Comparison of ENCODE assay signal across 15 mouse cellular contexts in the genomic region with DNA sequence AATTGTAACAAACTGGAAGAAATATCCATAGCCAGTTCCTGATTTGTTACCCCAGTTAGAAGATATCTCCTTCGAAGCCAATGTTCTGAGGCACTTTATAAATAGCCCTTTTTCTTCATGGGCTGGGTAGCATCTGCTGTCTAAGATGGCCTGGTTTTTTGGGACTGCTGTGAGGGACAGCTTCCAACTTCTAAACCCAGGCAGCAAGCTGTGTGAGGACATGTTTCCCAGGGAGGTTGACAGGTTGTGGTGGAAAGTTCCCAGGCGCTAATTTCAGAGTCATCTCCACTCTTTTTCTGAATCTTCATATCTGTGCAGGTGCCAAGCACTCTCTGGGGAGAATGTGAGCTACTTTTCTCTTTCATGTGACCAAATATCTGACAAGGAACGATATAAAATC.
DNase-seq lines count a peak whose midpoint lies in the region; ATAC-seq and TF ChIP-seq lines count a peak whose summit lies in the region.
"Had no signal": no experiment of that assay in that cellular context is flagged by ENCODE, and none has a peak within 500 bp of the region (broad histone marks: within the 10 kb centered on the region; RNA-seq: fewer than 3 reads in every experiment).

No protein-coding gene starts in this region.

- TF ChIP-seq CTCF in layer of hippocampus, adult 2 months (conservative IDR thresholded peaks at IDR 0.05) = no peak
- no peak for TF ChIP-seq CTCF in left cerebral cortex, adult 2 months (IDR thresholded peaks at IDR 0.05)

- peak in 1 of 2 experiments; percentile 33 for DNase-seq in layer of hippocampus, adult 2 months (ENCODE audit: low spot score in 2 of 2)
- DNase-seq in layer of hippocampus, postnatal 25 days (ENCODE audit: extremely low spot score in 1 of 2, low spot score in 1 of 2) = no peak
- peak; percentile 51 to 57 for DNase-seq in cerebellum, postnatal 25 days
- DNase-seq in left cerebral cortex, adult 2 months (ENCODE audit: extremely low spot score in 1 of 2, low spot score in 2 of 2) = peak in 1 of 2 experiments; percentile 42
- peak; percentile 32 to 67 for DNase-seq in right cerebral cortex, postnatal 36 days (ENCODE audit: low spot score in 2 of 2)
- no peak for DNase-seq in adipocyte (ENCODE audit: low spot score)
- DNase-seq in gastrocnemius, postnatal 4 days (ENCODE audit: low spot score in 2 of 2) = no peak
- DNase-seq: adrenal gland, adult 8-10 months; kidney, adult 9 months; lung, adult 18-20 months; thymus, postnatal 36 days had no signal

- no peak for ATAC-seq in erythroid progenitor cell, adult 5-6 weeks (replicated peaks; ENCODE audit: low FRiP score, poor library complexity, severe bottlenecking)

- H3K27ac ChIP-seq in layer of hippocampus, adult 2 months = peak overlapping the region; percentile 23; the same call in 1 of the 2 replicates
- peak overlapping the region; percentile 83 for H3K27ac ChIP-seq in left cerebral cortex, adult 2 months
- H3K27ac ChIP-seq: hindbrain, embryonic 15.5 days; limb, embryonic 12.5 days had no signal

- no peak overlapping the region for H3K4me3 ChIP-seq in layer of hippocampus, adult 2 months
- H3K4me3 ChIP-seq in left cerebral cortex, adult 2 months = no peak overlapping the region
- H3K4me3 ChIP-seq: hindbrain, embryonic 15.5 days; limb, embryonic 12.5 days; megakaryocyte, embryonic 14.5 days had no signal

- intact Hi-C loops in left cerebral cortex, adult 2 months (cut with DNase I) = loop anchor here (2.0 to 10.0 kb wide), 3 partner anchors 425 to 771 kb away; no protein-coding TSS in a partner anchor

Comparison
In these comparisons a context has a peak if more than half of its experiments do, and no peak if none do; other contexts are left out.
1. DNase-seq: peak in cerebellum, postnatal 25 days (2 of 2) and right cerebral cortex, postnatal 36 days (2 of 2); none in layer of hippocampus, postnatal 25 days (0 of 2), adipocyte (single experiment) and gastrocnemius, postnatal 4 days (0 of 2).